8 mouse cellular contexts compared by ENCODE assay signal in genomic region chr7:109781087-109781469, GRCm38 (mm10). TPM values are rescaled to one million over a fixed set of nuclear protein-coding genes. Genes with fewer than 3 reads are reported as not detected.
A peak's percentile ranks its signal among the peaks of the same experiment; 100 is the strongest.
DNase-seq lines count a peak whose midpoint lies in the region; ATAC-seq and TF ChIP-seq lines count a peak whose summit lies in the region.

No protein-coding gene starts in this region.

- peak overlapping the region; percentile 88 for H3K4me2 ChIP-seq in intestine, postnatal 0 days (replicated peaks; ENCODE audit: low read depth)

- ATAC-seq in intestine, postnatal 0 days: peak; percentile 78

- WGBS in intestine, postnatal 0 days: 1% methylated on average over 24 of the region's 24 CpGs

- H3K4me3 ChIP-seq in intestine, postnatal 0 days (ENCODE audit: low read depth, low read length): peak overlapping the region; percentile 47

- no peak overlapping the region for H3K27ac ChIP-seq in intestine, postnatal 0 days (ENCODE audit: low read depth, low read length)

- H3K4me1 ChIP-seq in intestine, postnatal 0 days (replicated peaks; ENCODE audit: control insufficient read depth, insufficient read depth, low read length): peaks cover 4% of the 10 kb centered on the region; the same call in 1 of the 2 replicates

- H3K9me3 ChIP-seq in intestine, postnatal 0 days (ENCODE audit: control insufficient read depth): no peaks in the 10 kb centered on the region

- peaks cover 35% of the 10 kb centered on the region for H3K27me3 ChIP-seq in intestine, postnatal 0 days (replicated peaks; ENCODE audit: control insufficient read depth, insufficient read depth, low read length)

- no peak overlapping the region for H3K9ac ChIP-seq in intestine, postnatal 0 days (ENCODE audit: low read depth, low read length)

- peak; percentile 5 for DNase-seq in embryo, embryonic 11.5 days (ENCODE audit: low read depth, low spot score)
- DNase-seq in embryo, embryonic 10.5 days (ENCODE audit: low spot score): no peak
- peak; percentile 6 for DNase-seq in urinary bladder, postnatal 36 days (ENCODE audit: low spot score in 2 of 2)
- DNase-seq in urinary bladder, postnatal 25 days (ENCODE audit: low spot score): no peak
- peak; percentile 26 to 31 for DNase-seq in natural killer cell, adult 2 months (ENCODE audit: low spot score in 2 of 2)
- DNase-seq in ovary, postnatal 14 days (ENCODE audit: low spot score): no peak
- no peak for DNase-seq in cerebellum, postnatal 10 days

- no peaks in the 10 kb centered on the region; the same call in 1 of the 2 replicates for H3K36me3 ChIP-seq in intestine, postnatal 0 days (ENCODE audit: control insufficient read depth, insufficient read depth)

- TF ChIP-seq CTCF in intestine, postnatal 0 days (IDR thresholded peaks at IDR 0.05; ENCODE audit: low read depth): no peak

RNA-seq across cellular contexts. Expression of gene Nrip3, which starts 0.7 kb away (rescaled TPM):
- polyA plus RNA-seq in intestine, postnatal 0 days (2015; fragmentation: Nextera tagmentation; extraction: Ambion mirVana): 0.39 and 0.59 TPM in 2 replicates

RNA-seq across cellular contexts. Expression of gene Tmem9b, which starts 28.4 kb away (rescaled TPM):
- polyA plus RNA-seq in intestine, postnatal 0 days (2015; fragmentation: Nextera tagmentation; extraction: Ambion mirVana): 135 and 145 TPM in 2 replicates

RNA-seq across cellular contexts. Expression of gene Ascl3, which starts 49.6 kb away (rescaled TPM):
- polyA plus RNA-seq in intestine, postnatal 0 days (2015; fragmentation: Nextera tagmentation; extraction: Ambion mirVana): 0.52 and 0.98 TPM in 2 replicates

RNA-seq across cellular contexts. Expression of gene BC051019, which starts 57.4 kb away (rescaled TPM):
- not detected in 2 replicates for polyA plus RNA-seq in intestine, postnatal 0 days (2015; fragmentation: Nextera tagmentation; extraction: Ambion mirVana)

Comparison
In these comparisons a context has a peak if more than half of its experiments do, and no peak if none do; other contexts are left out.
1. DNase-seq: peak in embryo, embryonic 11.5 days (single experiment), urinary bladder, postnatal 36 days (2 of 2) and natural killer cell, adult 2 months (2 of 2); none in embryo, embryonic 10.5 days (single experiment), urinary bladder, postnatal 25 days (single experiment), ovary, postnatal 14 days (single experiment) and cerebellum, postnatal 10 days (0 of 2).